Mouse (Mus musculus): Measurements from ENCODE around the gene Rhob. TPM values are rescaled to one million over a fixed set of nuclear protein-coding genes. Genes with fewer than 3 reads are reported as not detected.
A peak's percentile ranks its signal among the peaks of the same experiment; 100 is the strongest.

Rhob gene
- polyA plus RNA-seq, 1 experiment from 2014 or later = 43.8 TPM

DNA sequence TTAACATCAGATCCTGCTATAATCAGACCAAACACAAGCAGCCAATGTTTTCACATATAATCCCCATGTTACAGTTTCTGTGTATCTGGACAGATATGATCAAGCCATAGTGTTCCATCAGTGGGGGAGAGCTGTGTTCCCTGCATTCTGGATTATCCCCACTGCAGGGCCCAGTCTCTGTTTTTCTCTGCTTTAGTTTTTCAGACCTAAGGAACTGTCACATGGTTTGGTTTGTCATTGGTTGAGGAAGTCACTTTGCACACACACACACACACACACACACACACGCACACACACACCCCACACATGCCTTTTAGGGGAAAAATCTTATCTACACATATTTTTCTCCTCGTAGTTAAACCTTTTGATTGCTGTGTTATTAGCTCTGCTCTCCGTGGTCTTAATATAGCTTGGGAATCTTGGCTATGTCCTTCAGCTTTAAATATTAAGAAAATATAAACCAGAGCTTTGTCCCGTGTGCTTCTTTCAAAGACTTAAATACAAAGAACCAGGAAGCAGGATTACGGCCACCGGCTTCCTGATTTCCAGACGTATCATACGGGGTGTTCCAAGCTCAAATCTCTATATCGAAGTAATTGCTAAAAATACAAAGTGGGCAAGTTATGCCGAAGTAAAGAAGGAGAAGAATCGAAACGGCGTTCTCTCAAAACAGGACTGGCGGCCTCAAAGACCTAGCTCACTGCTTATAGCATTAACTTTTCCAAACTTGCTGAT lies 1.9 kb upstream of the Rhob start:
- 63% methylated on average over 14 of the region's 14 CpGs for WGBS
- Histone ChIP-seq H3K4me3 (replicated peaks) (no peak overlapping the region), H3K9me3 (no peaks in the 10 kb centered on the region), H3K4me1 (peaks cover 10% of the 10 kb centered on the region), H3K4me2 (no peak overlapping the region), H3K27ac (peak overlapping the region; percentile 91; the same call in 1 of the 2 replicates), H3K36me3 (no peaks in the 10 kb centered on the region), H3K27me3 (replicated peaks) (no peaks in the 10 kb centered on the region), H3K9ac (no peak overlapping the region)
- no peak for ATAC-seq (ENCODE audit: insufficient read depth, low FRiP score, low read depth)

DNA sequence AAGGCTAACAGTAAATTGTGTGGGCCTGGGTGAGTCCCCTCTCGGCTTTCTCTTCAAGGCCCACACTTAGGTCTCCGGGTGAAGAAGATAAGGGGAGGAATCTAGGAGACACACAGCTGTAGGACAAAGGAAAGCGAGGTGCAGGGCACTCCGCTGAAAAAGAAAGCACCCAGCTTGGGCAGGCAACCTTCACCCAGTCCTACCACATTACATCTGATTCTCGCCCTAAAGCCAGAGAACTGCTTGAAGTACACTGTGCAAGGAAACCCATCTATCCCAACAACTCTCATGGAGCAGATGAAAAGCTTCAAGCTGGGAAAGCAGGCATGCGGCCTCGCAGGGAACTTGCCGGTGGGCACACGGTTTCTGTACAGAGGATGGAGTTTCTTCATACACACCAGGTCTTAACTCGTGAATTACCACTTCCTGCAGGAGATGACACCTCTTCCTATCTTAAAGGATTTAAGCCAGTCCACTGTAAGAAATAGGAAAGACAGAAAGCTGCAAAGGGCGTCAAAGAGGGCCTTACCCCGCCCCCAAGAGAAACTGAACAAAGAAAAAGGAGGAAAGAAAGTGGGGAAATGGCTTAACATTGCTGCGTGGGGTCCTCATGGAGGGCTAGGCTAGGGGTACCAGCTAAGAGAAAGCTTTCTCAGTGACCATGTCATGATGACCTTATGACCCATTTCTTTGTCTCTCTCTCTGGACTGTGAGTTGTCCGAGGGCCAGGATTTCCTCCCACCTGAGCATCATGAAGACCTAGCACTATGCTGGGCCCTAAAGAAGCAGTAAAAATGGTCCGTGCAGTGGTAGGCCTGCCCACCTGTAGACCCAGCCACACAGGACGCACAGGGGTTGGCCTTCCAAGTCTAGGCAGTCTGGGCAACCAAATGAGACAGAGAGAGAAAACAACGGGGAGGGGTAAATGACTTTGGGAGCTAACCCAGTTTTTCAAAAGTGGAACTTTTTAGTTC lies 1.1 kb upstream of the Rhob start:
- 53% methylated on average over 17 of the region's 17 CpGs for WGBS

DNA sequence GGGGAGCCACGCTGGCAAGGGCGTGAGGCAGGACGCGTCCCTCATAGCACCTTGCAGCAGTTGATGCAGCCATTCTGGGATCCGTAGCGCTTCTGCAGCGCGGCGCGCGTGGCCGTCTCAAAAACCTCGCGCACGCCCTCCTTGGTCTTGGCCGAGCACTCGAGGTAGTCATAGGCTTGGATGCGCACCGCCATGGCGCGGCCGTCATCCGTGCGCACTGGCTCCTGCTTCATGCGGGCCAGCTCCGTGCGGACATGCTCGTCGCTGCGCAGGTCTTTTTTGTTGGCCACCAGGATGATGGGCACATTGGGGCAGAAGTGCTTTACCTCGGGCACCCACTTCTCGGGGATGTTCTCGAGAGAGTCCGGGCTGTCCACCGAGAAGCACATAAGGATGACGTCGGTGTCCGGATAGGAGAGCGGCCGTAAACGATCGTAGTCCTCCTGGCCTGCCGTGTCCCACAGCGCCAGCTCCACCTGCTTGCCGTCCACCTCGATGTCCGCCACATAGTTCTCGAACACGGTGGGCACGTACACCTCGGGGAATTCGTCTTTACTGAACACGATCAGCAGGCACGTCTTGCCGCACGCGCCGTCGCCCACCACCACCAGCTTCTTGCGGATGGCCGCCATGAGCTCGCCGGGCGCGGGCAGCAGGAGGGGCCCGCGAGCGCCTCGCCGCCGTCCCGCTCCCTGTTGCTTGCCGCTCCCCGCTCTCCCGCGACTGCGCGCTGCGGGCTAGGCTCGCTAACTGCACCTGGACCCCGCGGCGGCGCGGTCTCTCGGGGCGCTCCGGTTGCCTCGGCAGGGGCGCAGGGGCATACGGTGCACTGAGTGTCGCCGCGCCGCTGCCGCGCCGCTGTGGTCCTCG lies 573 bp downstream of the Rhob start:
- Histone ChIP-seq H3K27ac (peak overlapping the region; percentile 97), H3K36me3 (no peaks in the 10 kb centered on the region), H3K27me3 (replicated peaks) (no peaks in the 10 kb centered on the region), H3K4me3 (replicated peaks) (peak overlapping the region; percentile 66), H3K4me2 (peak overlapping the region; percentile 87), H3K4me1 (peaks cover 19% of the 10 kb centered on the region), H3K9me3 (no peaks in the 10 kb centered on the region), H3K9ac (peak overlapping the region; percentile 73)
- WGBS = under 1% methylated on average over 98 of the region's 99 CpGs
- no peak for ATAC-seq (ENCODE audit: insufficient read depth, low FRiP score, low read depth)

More for the DNA sequence above, 1.1 kb upstream of the Rhob start:
- no peaks in the 10 kb centered on the region for H3K36me3 ChIP-seq
- no peaks in the 10 kb centered on the region for H3K9me3 ChIP-seq
- H3K4me3 ChIP-seq (replicated peaks) = peak overlapping the region; percentile 66
- no peaks in the 10 kb centered on the region for H3K27me3 ChIP-seq (replicated peaks)
- peak overlapping the region; percentile 39; the same call in 1 of the 2 replicates for H3K9ac ChIP-seq
- no peak for ATAC-seq (ENCODE audit: insufficient read depth, low FRiP score, low read depth)
- peak overlapping the region; percentile 91 for H3K27ac ChIP-seq
- H3K4me1 ChIP-seq = peaks cover 17% of the 10 kb centered on the region
- H3K4me2 ChIP-seq = peak overlapping the region; percentile 87

DNA sequence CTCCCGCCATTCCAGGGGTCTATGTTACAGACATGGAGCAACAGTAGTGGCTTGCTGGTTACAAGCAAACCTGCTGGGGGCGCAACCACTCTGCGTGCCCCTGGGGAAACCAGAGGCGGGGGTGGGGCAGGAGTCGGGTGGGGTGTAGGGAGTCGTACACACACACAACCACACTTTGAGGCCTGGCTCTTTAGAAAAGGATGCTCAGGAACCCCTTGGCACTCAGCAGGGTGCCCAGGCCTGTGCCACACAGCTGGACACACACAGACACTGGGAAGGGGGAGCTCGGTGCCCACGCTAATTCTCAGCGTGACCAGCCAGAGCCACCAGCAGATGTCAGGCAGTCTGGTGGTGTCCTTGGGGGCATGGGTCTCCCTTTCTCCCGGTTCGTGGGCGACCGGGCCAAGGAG lies 1.2 kb downstream of the Rhob start:
- Histone ChIP-seq H3K9ac (peak overlapping the region; percentile 73), H3K27ac (peak overlapping the region; percentile 97), H3K9me3 (no peaks in the 10 kb centered on the region), H3K4me1 (peaks cover 19% of the 10 kb centered on the region), H3K4me2 (peak overlapping the region; percentile 87), H3K36me3 (no peaks in the 10 kb centered on the region), H3K27me3 (replicated peaks) (no peaks in the 10 kb centered on the region), H3K4me3 (replicated peaks) (peak overlapping the region; percentile 66)
- 4% methylated on average over 13 of the region's 13 CpGs for WGBS
- no peak for ATAC-seq (ENCODE audit: insufficient read depth, low FRiP score, low read depth)

DNA sequence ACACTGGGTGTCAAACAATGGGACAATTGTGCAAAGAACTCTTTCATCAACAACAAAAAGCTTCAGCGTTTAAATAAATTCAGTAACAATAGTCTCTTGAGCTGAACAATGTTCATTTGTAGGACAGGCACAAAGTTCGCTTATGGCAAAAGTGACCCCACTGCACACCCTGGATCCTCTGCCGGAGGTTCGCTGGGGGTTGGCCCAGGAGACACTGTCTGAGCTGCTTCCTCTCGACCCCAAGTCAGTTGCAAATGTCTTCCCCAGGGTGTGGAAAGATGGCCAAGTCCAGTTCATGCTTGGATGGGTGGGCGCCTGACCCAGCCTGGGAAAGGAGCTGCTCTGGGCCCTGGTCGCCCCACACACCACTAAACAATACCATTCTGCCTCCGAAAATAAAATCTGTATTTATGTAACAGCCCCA lies 1.6 kb downstream of the Rhob start:
- Histone ChIP-seq H3K4me1 (peaks cover 19% of the 10 kb centered on the region), H3K9me3 (no peaks in the 10 kb centered on the region), H3K4me2 (peak overlapping the region; percentile 87), H3K4me3 (replicated peaks) (peak overlapping the region; percentile 66), H3K36me3 (no peaks in the 10 kb centered on the region), H3K27me3 (replicated peaks) (no peaks in the 10 kb centered on the region), H3K9ac (peak overlapping the region; percentile 73), H3K27ac (peak overlapping the region; percentile 97)
- no peak for ATAC-seq (ENCODE audit: insufficient read depth, low FRiP score, low read depth)
- 25% methylated on average over 8 of the region's 8 CpGs for WGBS

DNA sequence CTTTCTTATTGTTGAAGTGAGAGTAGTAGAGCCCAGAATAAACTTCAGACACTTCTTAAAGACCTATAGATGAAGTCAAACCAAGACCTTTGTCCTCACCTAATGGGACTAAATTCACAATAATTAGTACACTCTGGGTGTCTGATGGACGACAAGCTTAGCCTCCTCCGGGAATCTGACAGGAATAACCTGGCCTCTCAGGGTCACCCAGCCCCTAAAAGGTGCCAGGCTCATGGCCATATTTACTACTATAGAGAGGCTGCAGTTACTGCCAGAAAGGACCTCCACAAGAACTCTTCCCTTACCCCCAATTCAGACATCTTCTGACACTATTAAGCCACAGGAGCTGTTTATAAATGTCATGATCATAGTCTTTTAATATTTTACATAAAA lies 2.5 kb downstream of the Rhob start:
- H3K9me3 ChIP-seq = no peaks in the 10 kb centered on the region
- no peaks in the 10 kb centered on the region for H3K36me3 ChIP-seq
- H3K4me3 ChIP-seq (replicated peaks) = peak overlapping the region; percentile 66
- H3K4me2 ChIP-seq = peak overlapping the region; percentile 87
- no peak overlapping the region for H3K9ac ChIP-seq
- ATAC-seq (ENCODE audit: insufficient read depth, low FRiP score, low read depth) = no peak
- 33% methylated on average over 2 of the region's 2 CpGs for WGBS
- H3K4me1 ChIP-seq = peaks cover 19% of the 10 kb centered on the region
- H3K27me3 ChIP-seq (replicated peaks) = no peaks in the 10 kb centered on the region
- H3K27ac ChIP-seq = peak overlapping the region; percentile 88; the same call in 1 of the 2 replicates

DNA sequence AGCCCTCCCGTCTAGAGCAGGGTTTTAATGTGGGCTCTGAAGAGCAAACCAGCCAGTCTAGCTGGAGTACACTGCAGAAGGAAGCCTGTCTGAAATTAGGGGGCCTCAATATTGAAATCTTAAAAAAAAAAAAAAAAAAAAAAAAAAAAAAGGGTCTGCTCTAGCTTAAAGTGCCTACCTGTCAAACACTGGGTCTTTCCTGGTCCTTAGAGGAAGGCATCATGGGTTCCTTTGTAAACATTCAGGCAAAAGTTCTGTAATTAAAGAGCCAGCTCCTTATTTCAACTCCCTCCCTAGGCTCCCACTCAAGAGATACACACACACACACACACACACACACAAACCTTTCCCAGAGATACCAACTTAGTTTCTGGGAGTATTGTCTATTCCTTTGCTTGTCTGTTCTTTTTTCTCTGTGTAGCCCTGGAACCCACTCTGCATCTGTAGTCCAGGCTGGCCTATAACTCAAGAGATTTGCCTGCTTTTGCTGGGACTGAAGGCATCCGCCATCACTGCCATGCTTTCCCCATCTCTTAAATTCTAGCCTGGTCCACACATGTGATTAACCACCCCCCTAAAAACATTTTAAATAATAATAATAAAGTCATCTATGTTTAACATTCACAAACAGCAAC lies 3.0 kb downstream of the Rhob start:
- H3K36me3 ChIP-seq = no peaks in the 10 kb centered on the region
- peaks cover 19% of the 10 kb centered on the region for H3K4me1 ChIP-seq
- no peaks in the 10 kb centered on the region for H3K27me3 ChIP-seq (replicated peaks)
- 48% methylated on average over 2 of the region's 2 CpGs for WGBS
- ATAC-seq (ENCODE audit: insufficient read depth, low FRiP score, low read depth) = no peak
- no peaks in the 10 kb centered on the region for H3K9me3 ChIP-seq
- peak overlapping the region; percentile 88 for H3K27ac ChIP-seq
- H3K9ac ChIP-seq = no peak overlapping the region
- peak overlapping the region; percentile 66; the same call in 1 of the 2 replicates for H3K4me3 ChIP-seq (replicated peaks)
- peak overlapping the region; percentile 87 for H3K4me2 ChIP-seq

DNA sequence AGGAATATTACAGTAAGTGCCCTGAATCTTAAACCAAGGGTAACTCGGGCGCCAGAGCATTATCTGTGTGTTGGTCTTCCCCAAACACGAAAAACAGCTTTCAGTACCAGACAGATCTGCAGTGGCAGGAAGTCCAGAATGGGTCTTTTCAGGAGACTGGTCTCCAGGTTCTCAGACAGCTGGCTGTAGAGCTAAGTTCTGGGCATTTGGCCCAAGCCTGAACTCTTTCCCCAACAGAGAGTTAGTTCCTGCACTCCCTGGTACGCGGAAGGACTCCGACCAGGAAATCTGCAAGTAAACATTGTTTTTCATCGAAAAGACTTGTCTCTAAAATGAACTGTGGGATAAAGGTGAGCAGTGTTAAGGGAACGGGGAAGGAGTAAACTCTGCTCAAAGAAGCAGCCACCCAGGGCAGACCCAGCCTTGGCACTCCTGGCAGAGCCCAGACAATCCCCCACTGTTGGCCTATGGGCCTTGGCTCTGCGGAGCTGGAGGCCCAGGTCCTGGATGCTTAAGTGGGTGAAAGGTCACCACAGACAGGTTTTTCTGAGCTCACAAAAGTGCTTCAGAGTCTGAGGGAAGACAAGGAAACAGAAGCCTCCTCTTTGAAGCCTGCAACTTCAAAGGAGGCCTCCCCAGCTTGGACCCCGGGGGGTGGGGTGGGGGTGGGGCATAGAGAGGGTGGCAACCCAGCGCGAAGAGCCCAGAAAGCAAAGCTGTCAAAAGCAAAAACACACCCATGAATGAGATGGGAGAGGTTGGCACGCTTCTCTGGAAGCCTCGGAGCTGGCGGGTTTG lies 3.7 kb downstream of the Rhob start:
- Histone ChIP-seq H3K36me3 (no peaks in the 10 kb centered on the region), H3K4me1 (peaks cover 16% of the 10 kb centered on the region), H3K9me3 (no peaks in the 10 kb centered on the region), H3K9ac (no peak overlapping the region; the same call in 1 of the 2 replicates), H3K4me3 (replicated peaks) (no peak overlapping the region; the same call in 1 of the 2 replicates), H3K27ac (peak overlapping the region; percentile 88), H3K4me2 (peak overlapping the region; percentile 87), H3K27me3 (replicated peaks) (no peaks in the 10 kb centered on the region)
- 0 out of 2 replicates have a peak, but pooled peaks have one; percentile 3 for ATAC-seq (ENCODE audit: insufficient read depth, low FRiP score, low read depth)
- WGBS = 19% methylated on average over 15 of the region's 15 CpGs

DNA sequence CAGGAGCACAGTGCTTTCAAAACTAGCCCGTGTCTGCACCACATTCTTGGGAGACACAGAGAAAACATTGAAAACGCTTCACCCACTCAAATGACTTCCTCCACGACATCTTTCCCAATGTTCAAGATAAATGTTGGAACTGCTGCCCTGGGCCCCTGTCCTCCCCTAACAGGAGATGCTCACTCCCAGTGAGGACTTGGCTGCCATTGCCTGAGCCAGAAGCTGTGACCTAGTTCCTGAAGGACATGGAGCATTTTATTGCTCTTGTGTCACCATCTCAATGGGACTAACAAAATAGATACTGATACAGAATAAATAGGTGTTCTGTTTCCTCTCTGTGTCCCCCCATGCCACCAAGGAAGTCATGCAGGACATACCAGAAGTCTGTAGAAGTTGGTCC lies 5.1 kb downstream of the Rhob start:
- H3K4me3 ChIP-seq (replicated peaks) = no peak overlapping the region
- no peaks in the 10 kb centered on the region for H3K9me3 ChIP-seq
- WGBS = 71% methylated on average over 3 of the region's 3 CpGs
- no peak for ATAC-seq (ENCODE audit: insufficient read depth, low FRiP score, low read depth)
- H3K4me1 ChIP-seq = peaks cover 9% of the 10 kb centered on the region
- no peaks in the 10 kb centered on the region for H3K27me3 ChIP-seq (replicated peaks)
- H3K4me2 ChIP-seq = no peak overlapping the region
- no peak overlapping the region for H3K27ac ChIP-seq
- no peaks in the 10 kb centered on the region for H3K36me3 ChIP-seq
- no peak overlapping the region for H3K9ac ChIP-seq

DNA sequence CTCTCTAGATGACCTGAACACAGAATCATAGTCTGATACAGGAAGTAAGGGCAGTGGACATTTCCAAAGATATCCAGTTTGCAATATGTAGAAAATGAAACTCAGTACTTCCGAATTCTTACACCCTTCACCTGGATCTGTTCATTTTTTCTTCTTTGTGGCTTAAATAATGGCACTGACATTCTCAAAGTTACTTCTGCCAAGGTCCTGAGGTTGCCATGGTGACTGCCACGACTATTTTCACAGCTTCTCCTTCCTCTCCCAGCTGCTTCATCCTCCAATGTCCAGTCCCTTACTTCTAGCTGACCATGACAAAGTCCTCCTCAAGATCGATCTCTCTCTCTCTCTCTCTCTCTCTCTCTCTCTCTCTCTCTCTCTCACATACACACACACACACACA lies 6.4 kb downstream of the Rhob start:
- Histone ChIP-seq H3K27me3 (replicated peaks) (no peaks in the 10 kb centered on the region), H3K9ac (no peak overlapping the region), H3K4me3 (replicated peaks) (no peak overlapping the region), H3K4me1 (peaks cover 12% of the 10 kb centered on the region), H3K9me3 (no peaks in the 10 kb centered on the region), H3K36me3 (no peaks in the 10 kb centered on the region), H3K27ac (no peak overlapping the region), H3K4me2 (no peak overlapping the region)
- ATAC-seq (ENCODE audit: insufficient read depth, low FRiP score, low read depth) = no peak
- 61% methylated on average over 3 of the region's 3 CpGs for WGBS

All from stomach, embryonic 15.5 days (tissue).